Mouse (Mus musculus) mature B cell (primary cell): ENCODE results near the gene Erc1.

Experiments
- in situ Hi-C: fragments of 300-500 bp; cut with MboI; formaldehyde crosslinking; loops from 2 replicates; pipeline ENCODE4 v1.14.3; 2019

Erc1 gene

GRCm38 (mm10) chr6:119595440-119595839 is 252.5 kb downstream of the Erc1 start:
- in situ Hi-C loops, result no loop called here

- in situ Hi-C loops, result no loop called here
Measured at GRCm38 (mm10) chr6:119590872-119591271, 257.1 kb downstream of the Erc1 start.

GRCm38 (mm10) chr6:119587897-119588296 is 260.1 kb downstream of the Erc1 start:
- in situ Hi-C loops, result no loop called here

- in situ Hi-C loops, result no loop called here
Measured at GRCm38 (mm10) chr6:119587454-119587853, 260.5 kb downstream of the Erc1 start.

- in situ Hi-C loops, result no loop called here
Measured at GRCm38 (mm10) chr6:119585652-119586375, 262.2 kb downstream of the Erc1 start.

GRCm38 (mm10) chr6:119584061-119584460 is 263.9 kb downstream of the Erc1 start:
- in situ Hi-C loops, result no loop called here

GRCm38 (mm10) chr6:119583165-119583564 is 264.8 kb downstream of the Erc1 start:
- in situ Hi-C loops, result no loop called here

GRCm38 (mm10) chr6:119576706-119577105 is 271.3 kb downstream of the Erc1 start:
- in situ Hi-C loops, result no loop called here

GRCm38 (mm10) chr6:119575331-119575730 is 272.6 kb downstream of the Erc1 start:
- in situ Hi-C loops, result no loop called here

GRCm38 (mm10) chr6:119572296-119572695 is 275.7 kb downstream of the Erc1 start:
- in situ Hi-C loops, result no loop called here

- in situ Hi-C loops, result no loop called here
Measured at GRCm38 (mm10) chr6:119570797-119571196, 277.2 kb downstream of the Erc1 start.

- in situ Hi-C loops, result no loop called here
Measured at GRCm38 (mm10) chr6:119568339-119568738, 279.6 kb downstream of the Erc1 start.

- in situ Hi-C loops, result no loop called here
Measured at GRCm38 (mm10) chr6:119565451-119566379, 282.3 kb downstream of the Erc1 start.

GRCm38 (mm10) chr6:119562558-119562957 is 285.4 kb downstream of the Erc1 start:
- in situ Hi-C loops, result no loop called here

- in situ Hi-C loops, result no loop called here
Measured at GRCm38 (mm10) chr6:119558855-119559254, 289.1 kb downstream of the Erc1 start.

- in situ Hi-C loops, result no loop called here
Measured at GRCm38 (mm10) chr6:119554439-119554838, 293.5 kb downstream of the Erc1 start.

- in situ Hi-C loops, result no loop called here
Measured at GRCm38 (mm10) chr6:119544518-119544864, 303.5 kb downstream of the Erc1 start.

- in situ Hi-C loops, result no loop called here
Measured at GRCm38 (mm10) chr6:119543803-119544517, 304.0 kb downstream of the Erc1 start, which contains the start of gene Wnt5b. TSS of gene Wnt5b (minus strand) at chr6:119544347.

GRCm38 (mm10) chr6:119543456-119543802 is 304.5 kb downstream of the Erc1 start:
- in situ Hi-C loops, result no loop called here

GRCm38 (mm10) chr6:119535867-119536266 is 312.1 kb downstream of the Erc1 start:
- in situ Hi-C loops, result no loop called here

GRCm38 (mm10) chr6:119533170-119533709 is 314.7 kb downstream of the Erc1 start:
- in situ Hi-C loops, result no loop called here

- in situ Hi-C loops, result no loop called here
Measured at GRCm38 (mm10) chr6:119529659-119530058, 318.3 kb downstream of the Erc1 start.
